Mouse (Mus musculus) neural tube, embryonic 13.5 days (tissue): ENCODE measurements around the gene Tnrc18. TPM values are rescaled to one million over a fixed set of nuclear protein-coding genes. Genes with fewer than 3 reads are reported as not detected.
A peak's percentile ranks its signal among the peaks of the same experiment; 100 is the strongest.

ENCODE experiments used
- ATAC-seq: fragments of 200-750 bp; cut with Nextera tagmentation; 2 replicates; pipeline ENCODE4 v1.8.0; 2017; ENCODE audit warnings: low read depth, mild to moderate bottlenecking, moderate TSS enrichment, moderate library complexity
- H3K27ac ChIP-seq: fragments of 300-500 bp; sonication (generic); replicated peaks from 2 replicates; pipeline ENCODE4 v1.5.1; 2015; ENCODE audit warnings: moderate library complexity, mild to moderate bottlenecking, inconsistent platforms
- H3K27me3 ChIP-seq: fragments of 300-500 bp; sonication (generic); 2 replicates; pipeline ENCODE4 v1.6.1; 2015; ENCODE audit warnings: mild to moderate bottlenecking, inconsistent platforms
- H3K36me3 ChIP-seq: fragments of 300-500 bp; sonication (generic); 2 replicates; pipeline ENCODE4 v1.6.1; 2015; ENCODE audit warnings: mild to moderate bottlenecking, inconsistent platforms
- H3K4me1 ChIP-seq: fragments of 300-500 bp; sonication (generic); replicated peaks from 2 replicates; pipeline ENCODE4 v1.6.1; 2015; ENCODE audit warnings: inconsistent platforms
- H3K4me2 ChIP-seq: fragments of 300-500 bp; sonication (generic); 2 replicates; pipeline ENCODE4 v1.6.1; 2015; ENCODE audit warnings: inconsistent platforms, mild to moderate bottlenecking, moderate library complexity
- H3K4me3 ChIP-seq: fragments of 300-500 bp; sonication (generic); 2 replicates; pipeline ENCODE4 v1.5.1; 2015; ENCODE audit warnings: mild to moderate bottlenecking, inconsistent platforms
- H3K9ac ChIP-seq: fragments of 300-500 bp; sonication (generic); 2 replicates; pipeline ENCODE4 v1.6.1; 2015; ENCODE audit warnings: moderate library complexity, mild to moderate bottlenecking, inconsistent platforms
- H3K9me3 ChIP-seq: fragments of 300-500 bp; sonication (generic); 2 replicates; pipeline ENCODE4 v1.6.1; 2016; ENCODE audit warnings: inconsistent platforms
- WGBS: fragments of 180-500 bp; shearing (Covaris S2); methylation state at CpG from one replicate; pipeline ENCODE4 v1.1.7; 2015; 5-methylcytosine and 5-hydroxymethylcytosine counted together
- polyA plus RNA-seq: library from polyadenylated mRNA; unstranded; fragments of >200 nt; fragmentation: Nextera tagmentation; extraction: Ambion mirVana; gene quantifications from 2 replicates; pipeline ENCODE4 v1.2.1, GENCODE M21; 2015

Gene Tnrc18
- polyA plus RNA-seq, 1 experiment from 2014 or later: 30.3 TPM

DNA sequence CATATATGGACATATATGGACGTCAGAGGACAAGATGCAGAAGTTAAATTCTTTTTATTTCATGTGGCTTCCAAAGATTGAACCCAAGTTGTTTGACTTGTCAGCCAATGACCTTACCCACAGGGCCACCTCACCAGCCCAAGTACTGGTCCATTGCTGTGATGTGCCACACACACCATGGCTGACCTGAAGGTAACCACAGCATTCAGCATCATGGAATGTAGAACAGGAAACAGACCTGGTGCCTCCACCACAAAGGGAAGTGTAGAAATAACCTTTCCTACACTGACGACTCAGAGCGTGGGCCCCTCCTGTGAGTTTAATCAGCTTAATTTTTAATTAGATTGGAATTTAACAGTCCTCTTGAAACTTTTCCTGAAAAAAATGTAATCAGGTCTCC is 127.1 kb downstream of the Tnrc18 start:
- Histone ChIP-seq H3K4me1 (peaks cover 34% of the 10 kb centered on the region), H3K9me3 (no peaks in the 10 kb centered on the region), H3K27ac (no peak overlapping the region), H3K36me3 (no peaks in the 10 kb centered on the region), H3K9ac (no peak overlapping the region), H3K4me3 (no peak overlapping the region), H3K27me3 (no peaks in the 10 kb centered on the region), H3K4me2 (no peak overlapping the region)
- no peak for ATAC-seq
- WGBS: 84% methylated on average over 3 of the region's 3 CpGs

DNA sequence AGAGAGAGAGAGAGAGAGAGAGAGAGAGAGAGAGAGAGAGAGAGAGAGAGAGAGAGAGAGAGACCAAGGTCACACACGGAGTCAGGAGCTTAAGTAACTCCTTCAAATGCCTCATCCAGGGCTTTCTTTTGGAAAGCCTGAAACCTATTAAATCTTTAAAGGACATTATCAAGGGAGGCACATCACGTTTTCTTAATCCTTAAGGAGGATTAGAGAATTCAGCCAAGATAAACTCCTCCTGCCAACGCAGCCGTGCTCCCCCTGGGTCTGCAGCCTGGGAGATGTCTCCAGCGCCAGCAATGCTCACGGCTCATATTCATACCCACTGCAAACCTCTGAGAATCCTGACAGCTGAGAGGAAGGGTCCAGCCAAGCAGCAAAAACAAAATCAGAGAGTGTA is 128.6 kb downstream of the Tnrc18 start:
- WGBS: 67% methylated on average over 6 of the region's 6 CpGs
- Histone ChIP-seq H3K36me3 (no peaks in the 10 kb centered on the region), H3K4me2 (no peak overlapping the region), H3K9me3 (no peaks in the 10 kb centered on the region), H3K27me3 (no peaks in the 10 kb centered on the region), H3K9ac (no peak overlapping the region), H3K4me1 (peaks cover 21% of the 10 kb centered on the region), H3K27ac (no peak overlapping the region), H3K4me3 (no peak overlapping the region)
- no peak for ATAC-seq

DNA sequence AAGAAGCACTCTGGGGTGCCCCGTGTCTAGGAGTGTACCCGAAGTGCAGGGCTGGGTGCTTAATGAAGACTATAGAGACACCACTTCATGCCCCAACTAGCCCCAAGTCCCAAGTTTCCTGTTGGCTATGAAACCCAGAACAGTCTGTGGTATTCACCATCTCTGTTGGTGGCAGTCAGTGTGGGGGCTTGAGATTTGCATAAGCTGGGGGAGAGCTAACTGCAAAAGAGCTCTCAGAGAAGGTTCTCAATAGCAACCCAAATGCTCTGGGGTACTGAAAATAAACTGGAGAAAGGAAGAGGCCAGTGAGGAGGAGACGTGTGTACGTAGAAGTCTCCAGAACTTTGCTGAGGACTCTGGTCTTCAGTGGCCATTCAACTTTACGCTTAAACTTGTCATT is 134.9 kb downstream of the Tnrc18 start:
- Histone ChIP-seq H3K27ac (no peak overlapping the region), H3K27me3 (no peaks in the 10 kb centered on the region), H3K9me3 (peaks cover 3% of the 10 kb centered on the region; the same call in 1 of the 2 replicates), H3K9ac (no peak overlapping the region), H3K36me3 (no peaks in the 10 kb centered on the region), H3K4me1 (no peaks in the 10 kb centered on the region), H3K4me2 (no peak overlapping the region), H3K4me3 (no peak overlapping the region)
- 87% methylated on average over 5 of the region's 5 CpGs for whole genome bisulfite sequencing
- ATAC-seq: no peak

DNA sequence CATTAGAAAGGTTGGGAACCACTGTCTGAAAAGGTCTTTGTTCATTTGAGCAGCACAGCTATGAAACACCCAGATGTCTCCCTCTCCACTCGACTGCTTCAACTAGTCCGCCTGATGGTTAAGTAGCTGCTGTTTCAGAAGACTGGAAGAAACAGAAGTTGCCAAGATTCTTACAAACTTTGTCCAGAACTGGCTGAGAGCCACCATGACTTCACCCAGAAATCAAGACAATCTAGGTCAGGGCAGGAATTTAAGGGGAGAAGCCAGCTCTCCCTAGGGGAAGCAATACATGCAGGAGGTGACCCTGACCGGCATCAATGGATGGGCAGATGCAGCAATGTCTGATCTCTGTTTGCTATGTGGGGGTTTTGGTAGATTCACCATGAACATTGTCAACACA is 135.6 kb downstream of the Tnrc18 start:
- H3K9ac ChIP-seq: no peak overlapping the region
- H3K4me2 ChIP-seq: no peak overlapping the region
- no peak overlapping the region for H3K27ac ChIP-seq
- 79% methylated on average over 3 of the region's 3 CpGs for WGBS
- H3K4me1 ChIP-seq: no peaks in the 10 kb centered on the region
- H3K36me3 ChIP-seq: no peaks in the 10 kb centered on the region
- no peak for ATAC-seq
- H3K27me3 ChIP-seq: no peaks in the 10 kb centered on the region
- H3K4me3 ChIP-seq: no peak overlapping the region
- H3K9me3 ChIP-seq: peaks cover 3% of the 10 kb centered on the region; the same call in 1 of the 2 replicates

DNA sequence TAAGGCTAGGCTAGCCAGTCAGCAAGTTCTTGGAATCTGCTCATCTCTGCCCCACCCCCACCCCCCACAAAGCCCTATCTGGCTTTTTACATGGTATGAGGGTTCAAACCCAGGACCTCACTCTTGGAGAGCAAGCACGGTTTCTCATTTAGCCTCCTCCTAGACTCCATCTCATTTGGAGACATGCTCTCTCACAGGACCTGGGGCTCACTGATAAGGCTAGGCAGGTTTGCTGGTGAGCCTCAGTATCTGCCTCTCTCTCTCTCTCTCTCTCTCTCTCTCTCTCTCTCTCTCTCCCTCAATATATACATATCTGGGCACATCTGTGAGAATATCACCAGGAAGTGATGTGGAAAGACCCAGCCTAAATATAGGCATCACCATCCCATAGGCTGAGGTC is 138.4 kb downstream of the Tnrc18 start:
- Histone ChIP-seq H3K9me3 (peaks cover 3% of the 10 kb centered on the region; the same call in 1 of the 2 replicates), H3K27me3 (no peaks in the 10 kb centered on the region), H3K4me2 (no peak overlapping the region), H3K27ac (no peak overlapping the region), H3K36me3 (no peaks in the 10 kb centered on the region), H3K4me1 (peaks cover 3% of the 10 kb centered on the region), H3K4me3 (no peak overlapping the region), H3K9ac (no peak overlapping the region)
- WGBS: 94% methylated on average over 1 of the region's 1 CpGs
- ATAC-seq: no peak

DNA sequence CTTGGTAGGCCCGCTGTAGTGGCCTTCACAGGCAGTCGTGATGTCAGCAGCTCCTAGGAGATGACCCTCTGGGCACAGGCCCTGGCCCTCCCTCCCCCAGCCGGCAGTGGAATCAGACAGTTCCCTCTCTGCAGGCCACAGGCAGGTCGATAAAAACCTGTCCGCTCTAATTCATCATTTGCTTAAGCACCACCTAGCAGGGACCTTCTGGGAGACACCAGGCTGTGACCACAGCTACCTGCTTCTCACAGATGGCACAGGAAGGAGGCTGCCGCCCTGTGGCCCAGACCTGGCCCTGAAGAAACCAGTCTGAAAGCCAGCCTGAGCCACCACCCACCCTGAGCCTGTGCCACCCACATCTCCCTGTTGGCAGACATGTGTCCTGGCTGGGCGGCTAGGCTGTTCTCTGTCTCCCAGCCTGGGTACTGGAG is 139.3 kb downstream of the Tnrc18 start:
- Histone ChIP-seq H3K9ac (no peak overlapping the region), H3K4me3 (no peak overlapping the region), H3K9me3 (peaks cover under 1% of the 10 kb centered on the region; the same call in 1 of the 2 replicates), H3K36me3 (no peaks in the 10 kb centered on the region), H3K4me1 (peaks cover 12% of the 10 kb centered on the region), H3K27ac (no peak overlapping the region), H3K4me2 (no peak overlapping the region), H3K27me3 (no peaks in the 10 kb centered on the region)
- ATAC-seq: peak; percentile 28; the same call in 1 of the 2 replicates
- WGBS: 59% methylated on average over 7 of the region's 7 CpGs

Other genes starting within 250 kb of the Tnrc18 start
- 39.3 and 52.9 TPM in 2 replicates for gene Mmd2, start 208.9 kb downstream of the Tnrc18 start, polyA plus RNA-seq
- 43.3 and 48.3 TPM in 2 replicates for gene Wipi2, start 190.0 kb downstream of the Tnrc18 start, polyA plus RNA-seq
- gene Slc29a4, start 125.2 kb downstream of the Tnrc18 start, polyA plus RNA-seq: 79.8 and 82.1 TPM in 2 replicates
- 25.5 and 28.2 TPM in 2 replicates for gene Fbxl18, start 77.8 kb upstream of the Tnrc18 start, polyA plus RNA-seq
- 15,088 and 16,772 TPM in 2 replicates for gene Actb, start 89.1 kb upstream of the Tnrc18 start, polyA plus RNA-seq
- 517 and 659 TPM in 2 replicates for gene Fscn1, start 142.7 kb upstream of the Tnrc18 start, polyA plus RNA-seq